Mouse (Mus musculus) myocyte (in vitro differentiated cells): ENCODE measurements at regions not wholly inside any gene's neighbourhood (a gene's known extent, or its start where the extent isn't known, plus 50 kb on each side); places are given as distances from the start of the nearest gene placed in this dataset.

ENCODE experiments used
- H3K27me3 ChIP-seq: one replicate; pipeline ENCODE4 v1.6.1; 2011; ENCODE audit not compliant: control insufficient read depth, insufficient read depth, insufficient read length
- H3K36me3 ChIP-seq: one replicate; pipeline ENCODE4 v1.6.1; 2011; ENCODE audit not compliant: control insufficient read depth, insufficient read depth
- H3K4me2 ChIP-seq: one replicate; pipeline ENCODE4 v1.6.1; 2011; ENCODE audit warnings: low read depth, control low read depth
- H3K4me3 ChIP-seq: one replicate; pipeline ENCODE4 v1.5.1; 2011; ENCODE audit warnings: mild to moderate bottlenecking, control low read depth, moderate library complexity
- H3K79me2 ChIP-seq: one replicate; pipeline ENCODE4 v1.6.1; 2011; ENCODE audit not compliant: control insufficient read depth, insufficient read depth
- H3ac ChIP-seq: one replicate; pipeline ENCODE4 v1.6.1; 2011; ENCODE audit not compliant: control insufficient read depth, insufficient read length
- CEBPB ChIP-seq: IDR thresholded peaks from 2 replicates; pipeline ENCODE4 v1.6.1; 2011; ENCODE audit warnings: mild to moderate bottlenecking, moderate library complexity; ENCODE audit not compliant: poor library complexity, insufficient read depth, severe bottlenecking
- E2F4 ChIP-seq: IDR thresholded peaks from one replicate; pipeline ENCODE4 v1.6.1; 2011; ENCODE audit warnings: mild to moderate bottlenecking, control low read depth, moderate library complexity; ENCODE audit not compliant: insufficient read depth
- MAX ChIP-seq: IDR thresholded peaks from one replicate; pipeline ENCODE4 v1.6.1; 2011; ENCODE audit warnings: low read depth, mild to moderate bottlenecking, control low read depth
- MYOD1 ChIP-seq, 3 experiments: IDR thresholded peaks; one replicate each; pipeline ENCODE4 v1.6.1; 2011; ENCODE audit warnings: control low read depth in 2 of 3, low read depth in 2 of 3, mild to moderate bottlenecking in 2 of 3, moderate library complexity in 1 of 3; ENCODE audit not compliant: insufficient read length in 2 of 3, control insufficient read depth in 1 of 3
- MYOG ChIP-seq, 3 experiments: IDR thresholded peaks; one replicate each; pipeline ENCODE4 v1.6.1; 2011; ENCODE audit warnings: control low read depth in 2 of 3, low read depth in 2 of 3, mild to moderate bottlenecking in 2 of 3; ENCODE audit not compliant: insufficient read length in 2 of 3, control insufficient read depth in 1 of 3, insufficient read depth in 1 of 3
- POLR2A ChIP-seq: IDR thresholded peaks from one replicate; pipeline ENCODE4 v1.6.1; 2011; ENCODE audit warnings: low read depth, mild to moderate bottlenecking, control low read depth, moderate library complexity; ENCODE audit not compliant: insufficient read length
- POLR2AphosphoS2 ChIP-seq: IDR thresholded peaks from one replicate; pipeline ENCODE4 v1.6.1; 2011; ENCODE audit warnings: low read depth, control low read depth; ENCODE audit not compliant: insufficient read length
- REST ChIP-seq: IDR thresholded peaks from one replicate; pipeline ENCODE4 v1.6.1; 2011; ENCODE audit warnings: mild to moderate bottlenecking, control low read depth, moderate library complexity; ENCODE audit not compliant: insufficient read depth, insufficient read length
- SRF ChIP-seq: IDR thresholded peaks from one replicate; pipeline ENCODE4 v1.6.1; 2011; ENCODE audit warnings: low read depth; ENCODE audit not compliant: control insufficient read depth, insufficient read length
- TCF12 ChIP-seq: IDR thresholded peaks from one replicate; pipeline ENCODE4 v1.6.1; 2011; ENCODE audit warnings: mild to moderate bottlenecking, control low read depth; ENCODE audit not compliant: poor library complexity, insufficient read depth, severe bottlenecking
- TCF3 ChIP-seq: IDR thresholded peaks from one replicate; pipeline ENCODE4 v1.6.1; 2011; ENCODE audit warnings: low read depth, control low read depth; ENCODE audit not compliant: insufficient read length
- USF1 ChIP-seq: IDR thresholded peaks from one replicate; pipeline ENCODE4 v1.6.1; 2011; ENCODE audit warnings: low read depth, mild to moderate bottlenecking, control low read depth, moderate library complexity

- TF ChIP-seq TCF3 (no peak), TCF12 (no peak), REST (no peak), POLR2A (no peak), MAX (no peak), MYOD1 (IDR thresholded peaks at IDR 0.05; ENCODE audit: control insufficient read depth in 1 of 3, insufficient read length in 2 of 3, low read depth in 2 of 3) (no peak), CEBPB (no peak), E2F4 (no peak), USF1 (no peak), POLR2AphosphoS2 (no peak), MYOG (IDR thresholded peaks at IDR 0.05; ENCODE audit: control insufficient read depth in 1 of 3, insufficient read depth in 1 of 3, insufficient read length in 2 of 3, low read depth in 2 of 3) (no peak), SRF (no peak)
- H3K36me3 ChIP-seq, result no peaks in the 10 kb centered on the region
- H3K4me2 ChIP-seq, result no peak overlapping the region
- no peaks in the 10 kb centered on the region for H3K79me2 ChIP-seq
- no peaks in the 10 kb centered on the region for H3K27me3 ChIP-seq
- H3ac ChIP-seq, result no peak overlapping the region
- no peak overlapping the region for H3K4me3 ChIP-seq
These were observed 67.4 kb upstream of the Adgra3 start for GRCm38 (mm10) chr5:50126177-50126576.

- no peaks in the 10 kb centered on the region for H3K27me3 ChIP-seq
- no peaks in the 10 kb centered on the region for H3K36me3 ChIP-seq
- no peak overlapping the region for H3K4me3 ChIP-seq
- no peaks in the 10 kb centered on the region for H3K79me2 ChIP-seq
- TF ChIP-seq USF1 (no peak), MYOD1 (IDR thresholded peaks at IDR 0.05; ENCODE audit: control insufficient read depth in 1 of 3, insufficient read length in 2 of 3, low read depth in 2 of 3) (no peak), E2F4 (no peak)
- H3K4me2 ChIP-seq, result no peak overlapping the region
- H3ac ChIP-seq, result no peak overlapping the region
These were observed 66.9 kb upstream of the Adgra3 start for GRCm38 (mm10) chr5:50125676-50126075.

DNA sequence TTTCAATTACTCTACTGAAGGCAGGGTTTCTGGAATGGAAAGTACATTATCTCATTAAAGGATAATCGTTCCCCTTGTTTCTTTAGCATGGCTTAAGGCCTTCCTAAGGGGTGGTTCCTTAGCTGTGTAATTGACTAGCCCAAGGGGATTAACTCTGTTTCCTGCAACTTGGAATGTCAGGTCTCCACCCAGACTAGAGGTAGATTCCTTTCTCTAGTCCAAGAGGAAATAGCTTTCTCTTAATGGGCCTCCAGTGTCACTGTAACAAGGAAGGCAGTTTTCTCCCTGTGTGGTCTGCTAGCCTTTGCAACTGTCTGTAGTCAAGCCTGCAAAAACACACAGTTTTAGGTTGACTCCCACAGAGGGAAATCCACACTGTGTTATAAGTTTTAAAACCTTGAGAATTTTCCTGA lies 64.0 kb upstream of the Adgra3 start:
- no peaks in the 10 kb centered on the region for H3K36me3 ChIP-seq
- H3K4me3 ChIP-seq, result no peak overlapping the region
- H3K79me2 ChIP-seq, result no peaks in the 10 kb centered on the region
- H3K4me2 ChIP-seq, result no peak overlapping the region
- H3K27me3 ChIP-seq, result no peaks in the 10 kb centered on the region
- H3ac ChIP-seq, result no peak overlapping the region
- no peak for TF ChIP-seq TCF12
- no peak for TF ChIP-seq E2F4
- TF ChIP-seq USF1, result no peak

- Histone ChIP-seq H3K79me2 (no peaks in the 10 kb centered on the region), H3ac (no peak overlapping the region), H3K4me3 (no peak overlapping the region), H3K27me3 (no peaks in the 10 kb centered on the region), H3K4me2 (no peak overlapping the region), H3K36me3 (no peaks in the 10 kb centered on the region)
- TF ChIP-seq TCF3 (no peak), TCF12 (no peak), MYOD1 (IDR thresholded peaks at IDR 0.05; ENCODE audit: control insufficient read depth in 1 of 3, insufficient read length in 2 of 3, low read depth in 2 of 3) (no peak), MYOG (IDR thresholded peaks at IDR 0.05; ENCODE audit: control insufficient read depth in 1 of 3, insufficient read depth in 1 of 3, insufficient read length in 2 of 3, low read depth in 2 of 3) (no peak), USF1 (no peak), CEBPB (no peak)
These were observed 61.1 kb upstream of the Adgra3 start for GRCm38 (mm10) chr5:50119860-50120259.
